Mouse (Mus musculus) right cerebral cortex, postnatal 25 days (tissue): ENCODE data around the gene Dyrk1a.
"Not testable (repeated sequence)": the region's sequence is repeated elsewhere in the genome, so short reads cannot be mapped to it uniquely, and the experiment has no call there.

ENCODE experiments used
- DNase-seq: peaks from one replicate; pipeline ENCODE4 v3.0.0; 2022

Gene Dyrk1a

GRCm38 (mm10) chr16:94641799-94642198, 72.0 kb downstream of the Dyrk1a start:
- no peak for DNase-seq

DNA sequence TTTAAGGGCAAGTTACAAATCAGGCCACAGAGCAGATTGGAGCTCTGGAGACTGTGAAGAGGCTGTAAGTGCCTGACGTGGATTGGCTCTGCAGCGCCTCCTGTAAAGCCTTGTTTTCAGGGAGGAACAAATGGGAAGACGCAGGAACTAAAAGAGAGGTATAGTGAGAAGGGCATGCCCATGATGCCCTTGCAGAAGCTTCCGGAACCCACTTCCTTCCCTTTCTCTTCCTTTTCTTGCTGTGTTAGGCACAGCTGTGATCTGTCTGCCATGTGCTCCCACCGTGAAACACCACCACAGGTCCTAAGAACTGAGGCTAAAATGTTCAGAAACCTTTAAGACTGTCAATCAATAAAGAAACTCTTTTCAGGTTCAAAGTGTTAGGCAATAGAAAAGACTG, 77.3 kb downstream of the Dyrk1a start:
- DNase-seq = no peak

GRCm38 (mm10) chr16:94647925-94648324, 78.1 kb downstream of the Dyrk1a start:
- DNase-seq = no peak

DNA sequence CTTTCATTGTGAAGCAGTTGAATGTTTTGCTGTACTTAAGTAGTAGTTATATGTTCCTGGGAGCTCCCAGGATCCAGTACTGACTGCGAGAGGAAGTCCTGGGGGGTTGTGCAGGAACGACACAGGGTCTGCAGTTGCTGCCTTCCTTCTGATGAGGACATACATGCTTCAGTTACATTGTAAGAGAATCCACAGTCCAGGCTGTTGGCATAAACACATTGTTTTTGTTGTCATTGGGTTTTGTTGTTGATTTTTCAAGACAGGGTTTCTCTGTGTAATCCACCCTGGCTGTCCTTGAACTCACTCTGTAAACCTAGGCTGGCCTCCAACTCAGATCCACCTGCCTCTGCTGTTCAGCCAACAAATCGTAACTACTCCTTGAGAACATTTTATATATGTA, 80.1 kb downstream of the Dyrk1a start:
- no peak for DNase-seq

DNA sequence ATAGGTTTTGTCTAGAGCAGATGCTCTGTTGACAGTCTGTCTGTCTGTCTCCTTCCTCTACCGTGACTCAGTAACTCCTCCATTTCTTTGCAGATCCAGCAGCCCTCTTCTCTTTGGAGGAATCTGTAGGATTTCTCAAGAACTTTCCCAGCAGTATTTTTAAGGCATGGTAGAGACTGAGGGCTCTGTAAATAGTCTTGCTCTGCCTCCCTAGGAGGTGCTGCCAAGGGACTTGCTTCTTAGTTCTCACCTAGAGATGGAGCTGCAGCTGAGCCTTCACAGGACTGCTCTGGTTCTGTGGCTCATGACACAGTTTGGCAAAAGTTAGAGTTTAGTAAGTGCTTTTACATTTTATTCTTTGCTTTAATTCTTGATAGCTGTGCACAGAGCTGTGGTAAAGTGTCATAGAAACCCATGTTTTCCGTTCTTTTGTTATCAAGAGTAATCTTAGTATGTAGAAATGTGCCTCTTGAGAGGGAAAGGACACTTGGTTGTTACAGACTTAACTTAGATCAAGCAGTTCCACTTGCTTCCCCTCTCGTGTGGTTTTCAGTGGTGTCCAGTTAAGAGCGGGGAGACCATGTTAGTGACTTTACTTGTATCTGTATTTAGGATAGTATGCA, 82.4 kb downstream of the Dyrk1a start:
- DNase-seq = no peak

- DNase-seq = no peak
Measured at GRCm38 (mm10) chr16:94655083-94655482, 85.3 kb downstream of the Dyrk1a start.

GRCm38 (mm10) chr16:94656891-94657290, 87.1 kb downstream of the Dyrk1a start:
- DNase-seq = no peak

DNA sequence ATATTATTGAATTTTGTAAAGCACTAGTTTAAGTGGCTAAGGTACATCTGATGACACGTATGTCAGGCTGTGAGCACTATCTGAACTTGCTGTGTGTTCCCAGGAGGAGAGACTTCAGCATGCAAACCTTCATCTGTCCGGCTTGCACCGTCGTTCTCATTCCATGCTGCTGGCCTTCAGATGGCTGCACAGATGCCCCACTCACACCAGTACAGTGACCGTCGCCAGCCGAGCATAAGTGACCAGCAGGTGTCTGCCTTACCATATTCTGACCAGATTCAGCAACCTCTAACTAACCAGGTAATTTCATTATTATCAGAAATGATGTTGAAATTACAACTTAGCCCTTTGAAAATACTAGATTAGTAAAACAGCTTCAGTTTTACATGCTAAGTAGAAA, 89.6 kb downstream of the Dyrk1a start:
- no peak for DNase-seq

DNA sequence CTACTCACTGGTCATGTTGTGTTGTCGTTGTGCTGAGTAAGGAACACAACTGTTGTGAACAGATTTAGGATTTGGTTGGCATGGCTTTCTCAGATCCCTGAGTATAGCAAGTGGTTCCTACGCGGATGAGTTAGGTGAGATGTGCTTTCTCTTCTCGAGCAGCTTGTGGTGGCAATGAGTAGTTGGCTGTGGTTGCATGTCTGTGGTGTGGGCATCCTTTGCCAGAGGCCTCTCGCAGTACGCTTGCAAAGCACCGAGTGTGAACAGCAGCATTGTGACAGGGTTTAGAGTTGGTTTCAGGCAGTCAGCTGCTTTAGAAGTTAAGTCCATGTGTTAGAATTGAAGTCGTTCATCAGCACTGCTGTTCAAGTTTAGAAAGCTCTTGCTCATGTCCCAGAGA, 90.4 kb downstream of the Dyrk1a start:
- peak; percentile 34 for DNase-seq

DNA sequence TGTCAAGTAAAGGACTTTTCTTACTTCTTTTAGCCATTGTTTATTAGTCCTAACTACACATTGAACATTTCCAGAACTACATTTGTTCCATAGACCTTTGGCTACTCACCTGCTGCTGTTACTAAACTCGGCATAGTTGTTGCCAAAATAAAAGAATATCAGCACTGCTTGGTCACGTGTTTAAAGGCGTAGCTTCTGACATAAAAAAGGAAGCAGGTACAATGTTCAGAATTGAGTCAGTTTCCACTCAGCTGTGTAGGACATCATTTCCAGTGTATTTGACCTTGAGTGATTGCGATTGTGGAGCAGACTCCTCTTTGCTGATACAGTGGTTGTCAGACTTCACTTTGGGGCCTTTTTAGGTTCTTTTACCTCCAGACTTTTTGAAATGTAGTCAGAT, 97.7 kb downstream of the Dyrk1a start:
- DNase-seq = no peak

GRCm38 (mm10) chr16:94671313-94671712, 101.5 kb downstream of the Dyrk1a start:
- no peak for DNase-seq

- no peak for DNase-seq
Measured at GRCm38 (mm10) chr16:94680924-94681323, 111.1 kb downstream of the Dyrk1a start.

GRCm38 (mm10) chr16:94681760-94682159, 112.0 kb downstream of the Dyrk1a start:
- no peak for DNase-seq

DNA sequence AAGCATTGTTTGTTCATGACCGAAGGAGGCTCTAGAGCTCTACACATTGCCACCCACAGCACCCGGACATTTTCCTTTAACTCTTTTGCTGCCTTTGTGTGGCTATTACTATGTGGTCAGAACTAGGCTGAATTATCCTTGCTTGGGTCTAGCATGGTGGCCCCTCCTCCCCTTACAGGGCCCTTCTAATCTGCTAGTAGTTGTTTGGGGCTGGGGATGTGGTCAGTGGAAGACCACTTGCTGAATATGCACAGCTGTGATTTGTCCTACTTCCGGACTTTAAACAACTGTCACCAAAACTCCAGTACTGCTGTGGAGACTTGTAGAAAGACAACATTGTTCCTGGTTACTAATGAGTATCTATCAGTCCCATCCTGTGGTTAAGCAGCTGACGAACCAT, 114.2 kb downstream of the Dyrk1a start:
- DNase-seq = no peak

DNA sequence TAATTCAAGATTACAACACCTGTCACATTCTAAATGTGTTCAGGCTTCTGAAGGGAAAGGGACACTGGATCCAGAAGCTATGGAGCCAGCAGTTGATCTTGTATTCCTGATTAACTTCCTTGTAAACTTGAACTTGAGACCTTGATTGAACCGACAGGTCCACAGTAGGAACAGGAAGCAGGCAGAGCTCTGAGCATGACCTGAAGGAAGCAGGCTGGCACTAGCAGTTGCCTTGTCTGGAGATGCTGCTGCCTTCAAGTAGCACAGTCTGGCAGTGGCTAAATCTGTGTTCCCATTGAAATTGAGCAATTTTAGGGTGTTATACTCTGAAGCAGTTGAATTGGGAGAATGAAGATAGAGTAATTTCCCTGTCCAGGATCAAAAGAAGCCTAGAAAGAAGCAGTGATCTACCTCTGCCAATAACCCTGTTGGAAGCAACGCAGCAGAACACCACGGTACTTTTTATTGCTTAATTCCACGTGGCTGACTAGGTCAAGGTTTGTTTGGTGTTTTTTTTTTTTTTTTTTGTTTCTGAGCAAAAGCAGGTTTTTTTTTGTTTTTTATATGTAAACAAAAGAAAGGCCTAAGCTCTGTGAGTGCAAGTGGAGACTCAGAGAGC, 124.0 kb downstream of the Dyrk1a start:
- no peak for DNase-seq

DNA sequence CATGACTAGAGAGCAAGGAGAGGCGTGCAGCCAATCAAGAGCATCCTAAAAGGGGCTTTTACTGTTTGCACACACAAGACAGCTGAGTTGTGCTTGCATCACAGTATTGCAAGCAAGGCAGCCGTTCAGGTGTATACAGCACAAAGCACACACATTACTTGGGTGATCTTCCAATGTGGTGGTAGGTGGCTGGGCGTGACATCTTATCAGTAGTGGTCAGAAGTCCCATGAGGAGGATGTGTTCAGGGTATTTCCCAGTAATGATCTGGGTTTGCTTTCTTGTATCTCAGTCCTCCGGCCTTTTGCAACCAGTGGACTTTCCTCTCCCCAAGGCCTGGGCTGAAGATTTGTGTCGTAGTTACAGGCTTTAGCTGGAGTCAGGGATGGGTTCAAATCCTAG, 127.7 kb downstream of the Dyrk1a start:
- no peak for DNase-seq

DNA sequence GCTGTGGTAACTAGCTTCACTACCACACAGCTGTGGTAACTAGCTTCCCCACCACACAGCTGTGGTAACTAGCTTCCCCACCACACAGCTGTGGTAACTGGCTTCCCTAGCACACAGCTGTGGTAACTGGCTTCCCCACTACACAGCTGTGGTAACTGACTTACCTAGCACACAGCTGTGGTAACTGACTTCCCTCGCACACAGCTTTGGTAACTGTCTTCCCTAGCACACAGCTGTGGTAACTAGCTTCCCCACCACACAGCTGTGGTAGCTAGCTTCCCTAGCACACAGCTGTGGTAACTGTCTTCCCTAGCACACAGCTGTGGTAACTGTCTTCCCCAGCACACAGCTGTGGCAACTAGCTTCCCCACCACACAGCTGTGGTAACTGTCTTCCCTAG, 128.4 kb downstream of the Dyrk1a start:
- not testable (repeated sequence) for DNase-seq

GRCm38 (mm10) chr16:94701141-94701540, 131.3 kb downstream of the Dyrk1a start:
- DNase-seq = no peak

DNA sequence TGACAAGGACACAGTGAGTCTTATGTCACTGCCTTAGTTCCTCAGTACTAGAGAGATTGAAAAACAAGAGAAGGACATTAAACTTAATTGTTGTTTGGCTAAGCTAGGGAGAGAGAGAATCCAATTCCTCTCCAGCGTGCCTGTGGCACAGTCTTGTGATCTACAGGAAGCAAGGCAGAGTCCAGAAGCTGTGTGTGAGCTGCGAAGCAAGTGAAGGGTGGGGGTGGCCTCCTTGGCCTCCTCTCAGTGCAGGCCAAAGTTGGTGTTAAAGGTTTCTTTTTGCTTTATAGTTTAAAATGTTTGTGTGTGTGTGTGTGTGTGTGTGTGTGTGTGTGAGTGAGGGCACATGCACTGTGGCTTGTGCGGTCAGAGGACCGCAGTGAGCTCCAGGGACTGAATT, 132.2 kb downstream of the Dyrk1a start:
- DNase-seq = no peak

- DNase-seq = peak; percentile 88
Measured at GRCm38 (mm10) chr16:94713480-94714094, 143.8 kb downstream of the Dyrk1a start.

DNA sequence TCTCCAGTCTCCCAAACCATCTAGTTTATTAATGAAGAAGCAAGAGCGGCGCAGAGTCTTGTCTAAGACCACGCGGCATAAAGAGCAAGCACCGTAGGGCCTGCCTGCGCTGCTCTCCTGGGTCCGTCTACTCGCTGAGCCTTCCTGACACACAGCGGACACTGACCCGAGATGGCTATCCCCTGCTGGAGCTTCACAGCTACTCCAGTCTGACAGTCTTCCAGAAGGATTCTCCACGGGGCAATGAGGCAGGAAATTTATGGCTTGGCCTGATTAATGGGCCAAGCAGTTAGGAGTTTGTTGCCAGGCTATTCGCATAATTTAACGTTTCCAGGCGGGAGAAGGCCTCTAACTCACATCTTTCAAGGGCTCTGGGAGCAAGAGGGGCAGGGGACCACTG, 144.7 kb downstream of the Dyrk1a start:
- DNase-seq = no peak

GRCm38 (mm10) chr16:94717051-94717450, 147.2 kb downstream of the Dyrk1a start:
- no peak for DNase-seq

- no peak for DNase-seq
Measured at GRCm38 (mm10) chr16:94718919-94719318, 149.1 kb downstream of the Dyrk1a start.

- no peak for DNase-seq
Measured at GRCm38 (mm10) chr16:94719488-94719887, 149.7 kb downstream of the Dyrk1a start.
